Mouse (Mus musculus) myocyte (in vitro differentiated cells): ENCODE data around the gene Itpk1.

ENCODE experiments used
- CEBPB ChIP-seq: IDR thresholded peaks from 2 replicates; pipeline ENCODE4 v1.6.1; 2011; ENCODE audit warnings: mild to moderate bottlenecking, moderate library complexity; ENCODE audit not compliant: poor library complexity, insufficient read depth, severe bottlenecking
- E2F4 ChIP-seq: IDR thresholded peaks from one replicate; pipeline ENCODE4 v1.6.1; 2011; ENCODE audit warnings: mild to moderate bottlenecking, control low read depth, moderate library complexity; ENCODE audit not compliant: insufficient read depth
- MAX ChIP-seq: IDR thresholded peaks from one replicate; pipeline ENCODE4 v1.6.1; 2011; ENCODE audit warnings: low read depth, mild to moderate bottlenecking, control low read depth
- MYOD1 ChIP-seq, 3 experiments: IDR thresholded peaks; one replicate each; pipeline ENCODE4 v1.6.1; 2011; ENCODE audit warnings: control low read depth in 2 of 3, low read depth in 2 of 3, mild to moderate bottlenecking in 2 of 3, moderate library complexity in 1 of 3; ENCODE audit not compliant: insufficient read length in 2 of 3, control insufficient read depth in 1 of 3
- MYOG ChIP-seq, 3 experiments: IDR thresholded peaks; one replicate each; pipeline ENCODE4 v1.6.1; 2011; ENCODE audit warnings: control low read depth in 2 of 3, low read depth in 2 of 3, mild to moderate bottlenecking in 2 of 3; ENCODE audit not compliant: insufficient read length in 2 of 3, control insufficient read depth in 1 of 3, insufficient read depth in 1 of 3
- POLR2A ChIP-seq: IDR thresholded peaks from one replicate; pipeline ENCODE4 v1.6.1; 2011; ENCODE audit warnings: low read depth, mild to moderate bottlenecking, control low read depth, moderate library complexity; ENCODE audit not compliant: insufficient read length
- POLR2AphosphoS2 ChIP-seq: IDR thresholded peaks from one replicate; pipeline ENCODE4 v1.6.1; 2011; ENCODE audit warnings: low read depth, control low read depth; ENCODE audit not compliant: insufficient read length
- REST ChIP-seq: IDR thresholded peaks from one replicate; pipeline ENCODE4 v1.6.1; 2011; ENCODE audit warnings: mild to moderate bottlenecking, control low read depth, moderate library complexity; ENCODE audit not compliant: insufficient read depth, insufficient read length
- SRF ChIP-seq: IDR thresholded peaks from one replicate; pipeline ENCODE4 v1.6.1; 2011; ENCODE audit warnings: low read depth; ENCODE audit not compliant: control insufficient read depth, insufficient read length
- TCF12 ChIP-seq: IDR thresholded peaks from one replicate; pipeline ENCODE4 v1.6.1; 2011; ENCODE audit warnings: mild to moderate bottlenecking, control low read depth; ENCODE audit not compliant: poor library complexity, insufficient read depth, severe bottlenecking
- TCF3 ChIP-seq: IDR thresholded peaks from one replicate; pipeline ENCODE4 v1.6.1; 2011; ENCODE audit warnings: low read depth, control low read depth; ENCODE audit not compliant: insufficient read length
- USF1 ChIP-seq: IDR thresholded peaks from one replicate; pipeline ENCODE4 v1.6.1; 2011; ENCODE audit warnings: low read depth, mild to moderate bottlenecking, control low read depth, moderate library complexity

DNA sequence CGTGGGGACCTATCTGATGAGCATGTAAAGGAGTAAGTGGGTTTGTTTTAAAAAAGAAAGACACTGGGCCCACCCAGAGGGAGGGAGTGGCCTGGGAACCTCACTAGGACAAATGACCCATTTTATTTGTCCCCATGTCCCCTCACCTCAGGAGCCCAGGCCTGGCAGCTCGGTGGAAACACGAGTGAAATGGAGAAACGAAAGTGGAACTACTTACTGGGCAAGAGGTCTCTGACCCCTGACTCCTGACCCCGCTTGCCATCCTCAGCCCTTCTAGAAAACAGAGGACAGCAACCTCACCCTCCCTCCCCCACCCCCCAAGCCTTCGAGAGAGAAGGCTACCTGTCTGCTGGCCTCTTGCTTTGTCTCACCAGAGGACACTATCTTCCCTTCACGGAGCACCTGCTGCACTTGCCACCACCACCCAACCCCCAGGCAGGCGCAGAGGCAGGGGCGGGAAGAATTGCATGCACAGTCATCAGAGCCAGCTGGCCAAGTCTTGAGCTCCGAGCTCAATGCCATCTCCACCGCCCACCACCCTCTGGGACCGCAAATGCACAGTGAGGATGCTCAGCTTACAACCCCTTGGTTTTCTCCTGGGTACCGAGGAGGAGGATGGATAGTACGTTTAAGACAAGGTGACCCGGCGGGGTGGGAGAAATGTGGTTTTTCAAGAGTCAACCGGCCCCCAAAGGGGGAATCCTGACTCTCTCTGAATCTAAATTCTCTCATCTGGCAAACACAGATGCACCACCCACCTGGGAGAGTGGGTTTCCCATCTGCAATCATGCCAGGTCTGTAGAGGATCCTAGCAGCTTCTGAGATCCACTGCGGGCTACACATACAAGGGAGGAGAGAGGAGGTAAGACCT, 9.1 kb downstream of the Itpk1 start:
- peak in 1 of 3 experiments; percentile 60 for TF ChIP-seq MYOG (IDR thresholded peaks at IDR 0.05; ENCODE audit: control insufficient read depth in 1 of 3, insufficient read depth in 1 of 3, insufficient read length in 2 of 3, low read depth in 2 of 3)
- TF ChIP-seq POLR2A, result no peak
- TF ChIP-seq MAX, result no peak
- TF ChIP-seq USF1, result no peak
- no peak for TF ChIP-seq E2F4
- no peak for TF ChIP-seq TCF12
- peak in 1 of 3 experiments; percentile 57 for TF ChIP-seq MYOD1 (IDR thresholded peaks at IDR 0.05; ENCODE audit: control insufficient read depth in 1 of 3, insufficient read length in 2 of 3, low read depth in 2 of 3)
- TF ChIP-seq CEBPB, result no peak
- no peak for TF ChIP-seq TCF3
- no peak for TF ChIP-seq SRF
- no peak for TF ChIP-seq POLR2AphosphoS2
- no peak for TF ChIP-seq REST
